Mouse (Mus musculus): Measurements from ENCODE around the gene Samd14. TPM values are rescaled to one million over a fixed set of nuclear protein-coding genes. Genes with fewer than 3 reads are reported as not detected.

The Samd14 gene
- total RNA-seq, 2 experiments from 2014 or later, result 16.2 to 22.5 TPM

DNA sequence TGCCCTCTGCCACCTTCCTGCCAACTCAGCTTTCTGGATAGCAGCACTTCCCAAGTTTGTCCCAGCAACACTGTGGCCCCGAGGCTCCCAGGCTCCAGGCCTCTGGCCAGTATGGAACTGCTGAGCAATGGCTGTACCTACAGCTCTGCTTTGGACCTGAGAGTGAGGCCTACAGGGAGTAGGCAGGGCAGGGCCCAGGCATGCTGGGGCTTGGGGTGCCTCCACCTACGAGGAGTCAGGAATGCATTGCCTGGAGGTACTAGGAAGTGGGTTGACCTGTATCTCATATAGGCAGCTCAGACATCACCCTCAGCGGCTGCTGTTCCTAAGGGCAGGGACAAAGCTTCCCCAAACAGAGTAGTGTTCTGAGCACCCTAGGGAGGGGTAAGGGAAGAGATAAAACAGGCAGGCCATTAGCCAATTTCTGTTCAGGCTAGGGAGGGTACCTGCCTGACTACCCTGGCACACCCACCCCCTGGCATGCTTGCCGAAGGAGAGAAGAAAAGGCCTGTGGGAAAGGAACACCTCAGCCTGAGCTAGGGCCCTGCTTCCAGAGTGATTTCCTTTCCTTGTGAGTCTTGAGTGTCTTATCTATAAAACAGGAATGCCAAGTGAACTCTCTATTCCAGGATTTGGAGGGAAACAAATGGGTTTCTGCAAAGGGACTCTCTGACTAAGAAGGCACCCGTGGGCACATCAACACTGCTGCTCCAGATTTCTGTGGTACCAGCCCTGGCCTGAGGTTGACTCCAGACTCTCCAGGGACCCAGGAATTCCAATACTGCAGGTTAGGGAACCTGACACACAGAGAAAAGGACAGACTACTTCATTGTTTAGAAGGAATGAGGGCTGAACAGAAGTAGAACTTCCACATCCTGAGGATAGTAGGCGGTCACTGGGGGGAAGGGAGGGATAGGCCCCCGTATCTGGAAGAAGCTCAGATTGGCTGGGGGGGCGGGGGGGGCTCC lies 60.7 kb downstream of the Samd14 start:
- no peak for DNase-seq (ENCODE audit: low spot score in 2 of 2)

DNA sequence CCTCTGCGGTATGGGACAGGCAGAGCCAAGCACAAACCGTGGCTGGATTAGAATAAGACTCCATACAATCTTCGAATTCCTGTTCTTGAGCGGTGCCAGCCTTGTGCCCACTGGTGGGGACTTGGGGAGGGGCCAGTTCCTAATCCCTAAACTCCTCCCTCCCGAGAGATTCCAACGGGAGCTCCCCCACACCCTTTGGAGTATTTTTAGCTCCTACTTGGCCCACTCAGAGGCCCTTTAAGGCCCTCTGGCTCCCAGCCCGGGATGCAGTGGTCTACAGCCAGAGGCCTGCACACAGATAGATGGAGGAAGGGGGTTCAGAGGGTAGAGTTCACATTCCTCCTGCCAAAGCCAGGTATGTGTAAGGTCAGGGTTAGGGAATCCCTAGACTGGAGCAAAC lies 61.6 kb downstream of the Samd14 start:
- no peak for DNase-seq (ENCODE audit: low spot score in 2 of 2)

DNA sequence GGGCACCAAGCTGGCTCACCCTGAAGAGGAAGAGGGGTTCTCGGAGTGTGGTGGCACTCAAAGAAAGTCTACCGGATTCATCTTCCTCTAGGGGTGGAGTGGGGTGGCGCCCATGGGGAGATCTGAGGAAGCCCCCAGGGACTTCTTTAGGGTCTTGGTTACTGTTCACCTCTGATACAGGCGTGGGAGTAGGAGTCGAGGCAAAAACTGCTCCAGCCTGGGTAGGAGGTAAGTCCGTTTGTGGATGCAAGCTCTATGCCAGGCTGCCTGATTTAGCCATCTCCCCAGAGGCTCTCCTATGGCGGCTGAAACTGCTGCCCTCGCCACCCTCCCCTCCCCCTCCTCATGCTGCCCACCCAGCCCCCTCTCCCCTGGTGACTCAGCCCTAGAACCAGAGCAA lies 62.5 kb downstream of the Samd14 start:
- DNase-seq (ENCODE audit: low spot score in 2 of 2), result no peak

DNA sequence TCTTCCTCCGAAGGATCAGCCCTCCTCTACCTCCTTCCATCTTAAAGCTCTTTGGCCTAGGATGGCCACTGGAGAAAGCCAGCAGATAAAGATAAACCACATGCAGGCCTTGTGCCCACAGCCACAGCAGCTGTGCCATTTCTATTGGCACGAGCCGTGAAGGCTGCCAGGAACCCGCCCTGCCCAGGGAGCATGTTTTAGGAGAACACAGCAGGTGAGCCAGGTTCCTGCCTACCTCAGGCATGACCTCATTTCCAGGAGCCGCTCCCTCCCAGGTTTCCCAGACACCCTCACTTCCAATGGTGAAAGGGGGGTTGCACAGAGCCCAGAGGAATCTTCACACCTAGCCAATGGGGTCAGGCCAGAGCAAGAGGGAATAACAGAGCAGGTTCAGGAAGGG lies 63.1 kb downstream of the Samd14 start:
- no peak for DNase-seq (ENCODE audit: low spot score in 2 of 2)

DNA sequence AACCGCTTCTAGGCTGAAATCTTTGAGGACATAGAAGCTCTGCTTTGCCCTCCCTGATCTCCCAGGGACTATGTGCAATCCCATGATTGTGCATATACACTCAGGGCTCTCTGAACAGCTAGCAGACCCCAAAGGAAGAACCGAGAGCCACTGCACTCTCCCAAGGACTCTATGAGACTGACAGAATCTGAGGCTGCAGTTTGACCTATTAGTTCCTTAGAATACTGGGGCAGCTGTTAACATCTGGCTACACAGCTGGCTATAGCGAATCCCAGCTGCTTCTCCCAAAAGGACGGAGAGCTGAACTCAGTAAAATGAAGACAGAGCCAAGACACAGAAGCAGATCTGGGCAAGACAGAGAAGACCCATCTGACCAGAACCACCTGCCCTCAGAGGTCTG lies 64.2 kb downstream of the Samd14 start:
- DNase-seq (ENCODE audit: low spot score in 2 of 2), result no peak

DNA sequence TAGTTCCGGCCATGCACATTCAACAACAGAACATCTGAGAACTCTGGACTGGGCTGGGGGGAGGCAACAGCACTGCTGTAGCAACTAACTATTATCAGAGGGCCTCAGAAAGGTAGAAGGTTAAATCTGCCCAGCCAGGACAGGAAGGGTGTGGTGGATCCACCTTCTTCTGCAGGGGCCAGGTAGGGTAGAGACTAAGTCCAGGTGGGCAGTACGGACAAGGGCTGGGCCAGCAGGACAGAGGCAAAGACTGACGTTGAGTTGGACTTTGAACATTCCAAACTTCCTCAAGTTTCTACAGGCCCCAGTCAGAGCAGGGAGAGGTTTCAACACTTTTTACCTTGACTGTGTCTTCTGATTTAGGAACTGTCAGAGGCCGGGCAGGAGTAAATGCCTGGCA lies 65.0 kb downstream of the Samd14 start:
- no peak for DNase-seq (ENCODE audit: low spot score in 2 of 2)

DNA sequence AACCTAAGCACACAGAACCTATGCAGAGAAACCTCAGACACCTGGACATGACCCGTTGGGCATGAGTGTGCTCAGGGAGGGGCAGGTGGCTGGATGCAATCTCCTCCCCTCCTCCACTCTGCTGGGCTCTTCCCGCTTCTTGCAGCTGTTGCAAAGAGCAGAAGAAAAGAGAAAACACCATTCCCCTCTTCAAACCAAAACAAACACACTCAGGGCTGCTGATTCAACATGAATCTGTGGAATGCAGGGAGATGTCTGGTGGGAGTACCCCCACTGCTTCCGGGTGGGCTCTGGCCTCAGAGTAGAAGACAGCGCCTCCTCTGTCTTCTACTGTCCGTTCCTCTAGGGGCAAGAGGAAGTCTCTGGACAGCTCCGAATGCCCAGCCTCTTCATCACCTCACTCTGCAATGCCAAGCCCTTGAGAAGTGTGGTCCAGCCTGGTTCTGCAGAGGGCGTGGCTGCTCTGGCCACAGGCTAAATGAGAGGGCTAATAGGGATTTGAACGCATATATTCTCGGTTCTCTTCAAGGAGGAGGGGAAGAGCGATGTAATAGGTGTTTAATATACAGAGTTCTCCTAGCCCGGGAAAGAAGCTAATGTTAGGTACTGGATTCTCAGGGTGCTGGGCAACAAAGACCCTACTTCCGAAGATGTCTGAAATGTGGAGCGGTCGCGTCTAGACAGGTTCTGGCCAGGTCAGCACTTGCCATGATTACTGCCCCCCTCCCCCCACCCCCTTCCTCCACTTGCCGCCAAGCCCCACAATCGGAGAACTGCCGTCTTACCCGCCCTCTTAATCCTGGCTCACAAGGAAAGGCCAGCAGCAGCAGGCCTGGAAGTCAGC lies 65.7 kb downstream of the Samd14 start:
- DNase-seq (ENCODE audit: low spot score in 2 of 2), result no peak

Other genes with a start within 250 kb of the Samd14 start
- not detected for gene Tmem92, start 227.2 kb upstream of the Samd14 start, total RNA-seq (2021)
- 1,000 to 10,000 TPM in 1 of 2 experiments, 100 to 1,000 TPM in 1; 890 to 1,096 TPM for gene Col1a1, start 73.7 kb upstream of the Samd14 start, total RNA-seq (2021)
- not detected for gene Hils1, start 42.3 kb upstream of the Samd14 start, total RNA-seq (2021)
- 1 to 10 TPM; 2.8 to 3.9 TPM for gene Sgca, start 33.6 kb upstream of the Samd14 start, total RNA-seq (2021)
- gene Ppp1r9b, start 18.8 kb upstream of the Samd14 start, total RNA-seq (2021), result 100 to 1,000 TPM; 108 to 113 TPM
- 10 to 100 TPM; 59.8 to 69.3 TPM for gene Pdk2, start 31.5 kb downstream of the Samd14 start, total RNA-seq (2021)
- 10 to 100 TPM; 28.9 to 37.0 TPM for gene Itga3, start 66.9 kb downstream of the Samd14 start, total RNA-seq (2021)
- under 1 TPM in 1 of 2 experiments, not detected in 1; 0.17 TPM for gene Dlx3, start 110.2 kb downstream of the Samd14 start, total RNA-seq (2021)
- under 1 TPM; 0.31 to 0.53 TPM for gene Dlx4, start 136.4 kb downstream of the Samd14 start, total RNA-seq (2021)

Data from adrenal gland, postnatal 4 days (tissue).